Mouse (Mus musculus): Measurements from ENCODE around the gene Vps37d. TPM values are rescaled to one million over a fixed set of nuclear protein-coding genes. Genes with fewer than 3 reads are reported as not detected.
"Not testable (repeated sequence)": the region's sequence is repeated elsewhere in the genome, so short reads cannot be mapped to it uniquely, and the experiment has no call there.

Vps37d gene
- total RNA-seq, 2 experiments from 2014 or later: not detected

DNA sequence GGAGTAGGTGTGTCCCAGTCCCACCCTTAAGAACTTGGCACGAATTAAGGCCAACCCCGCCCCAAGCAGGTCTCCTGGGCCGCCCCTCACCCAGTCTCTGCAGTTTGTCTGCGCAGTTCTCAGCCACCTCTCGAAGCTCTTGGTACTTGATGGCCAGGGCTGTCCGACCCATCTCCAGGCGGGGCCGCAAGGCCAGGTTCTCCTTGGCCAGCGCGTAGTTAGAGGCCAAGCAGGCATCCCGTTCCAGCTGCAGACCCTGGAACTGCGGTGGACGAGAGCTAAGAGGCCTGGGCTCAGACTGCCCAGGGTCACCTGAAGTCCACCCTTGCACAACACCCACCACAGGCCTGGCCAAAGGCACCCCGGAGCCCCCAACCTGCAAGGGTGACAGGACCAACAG, 1.7 kb downstream of the Vps37d start:
- no peak for ATAC-seq (replicated peaks; ENCODE audit: poor library complexity)

DNA sequence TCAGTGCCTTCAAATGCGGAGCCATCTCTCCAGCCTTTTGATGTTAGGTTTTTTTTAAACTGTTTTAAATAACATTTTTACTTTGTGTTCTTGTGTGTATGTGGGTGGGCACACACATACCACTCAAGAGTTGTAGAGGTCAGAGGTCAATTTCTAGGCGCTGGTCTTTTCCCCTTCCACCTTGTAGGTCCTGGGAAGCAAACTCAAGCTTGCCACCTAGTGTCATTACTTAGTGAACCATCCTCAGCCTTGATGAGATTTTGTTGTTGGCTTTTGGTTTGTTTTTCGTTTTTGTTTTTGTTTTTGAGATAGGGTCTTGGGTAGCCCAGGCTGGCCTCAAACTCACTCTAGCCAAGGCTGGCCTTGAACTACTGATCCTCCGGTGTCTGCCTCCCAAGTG, 2.4 kb downstream of the Vps37d start:
- no peak for ATAC-seq (replicated peaks; ENCODE audit: poor library complexity)

DNA sequence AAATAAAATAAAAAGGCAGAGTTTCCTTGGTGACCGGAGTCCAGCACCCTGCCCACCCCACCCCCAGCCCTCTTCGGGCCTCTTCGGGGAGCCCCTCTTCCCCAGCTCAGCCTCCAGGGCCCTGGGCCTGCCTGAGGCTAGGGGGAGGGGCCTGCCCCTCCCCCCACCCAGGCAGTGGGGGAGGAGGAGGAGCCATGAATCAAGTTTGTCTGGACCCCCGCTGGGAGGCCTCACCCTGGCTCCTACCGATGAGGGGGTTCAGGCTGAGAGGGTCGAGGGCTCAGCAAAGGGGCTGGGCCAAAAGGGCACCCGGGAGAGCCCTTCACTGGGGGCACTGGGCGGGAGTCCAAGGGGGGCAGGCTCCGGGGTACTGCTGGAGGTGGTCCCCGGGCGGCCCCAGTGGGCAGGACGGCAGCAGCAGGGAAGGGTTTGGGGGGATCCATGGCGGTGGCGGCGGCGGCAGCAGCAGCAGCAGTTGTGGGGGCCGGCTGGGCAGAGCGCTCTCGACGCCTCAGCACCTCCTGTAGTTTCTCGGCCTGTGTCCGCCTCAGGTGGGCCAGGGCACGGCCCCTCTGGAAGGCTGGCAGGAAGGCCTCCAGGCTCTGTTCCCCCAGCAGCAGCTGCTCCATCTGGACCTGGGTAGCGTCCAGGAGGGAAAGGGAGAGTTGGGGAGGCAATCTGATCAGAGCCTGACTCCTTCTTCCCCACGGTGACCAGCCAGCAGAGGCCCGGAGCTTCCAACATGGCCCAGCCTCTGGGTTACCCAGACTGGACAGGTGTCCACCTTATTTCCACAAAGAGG, 4.5 kb downstream of the Vps37d start:
- ATAC-seq (replicated peaks; ENCODE audit: poor library complexity): no peak

DNA sequence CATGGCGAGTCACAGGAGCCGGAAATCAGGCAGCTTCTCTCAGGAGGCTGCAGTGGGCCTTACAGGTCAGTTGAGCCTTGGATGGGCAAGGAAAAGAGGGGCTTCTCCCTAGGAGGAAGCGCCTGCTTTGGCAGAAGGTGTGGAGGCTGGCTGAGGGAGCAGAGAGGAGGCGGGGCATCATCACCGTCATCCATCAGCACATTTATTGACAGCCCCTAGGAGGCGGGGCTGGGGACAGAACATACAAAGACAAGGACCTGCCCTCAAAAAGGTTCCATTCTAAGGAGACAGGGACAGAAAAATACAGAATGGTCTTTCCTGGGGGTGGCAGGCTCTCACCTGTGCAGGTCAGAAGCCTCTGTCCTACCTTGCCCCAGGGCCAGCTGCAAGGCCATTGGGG, 5.3 kb downstream of the Vps37d start:
- no peak for ATAC-seq (replicated peaks; ENCODE audit: poor library complexity)

DNA sequence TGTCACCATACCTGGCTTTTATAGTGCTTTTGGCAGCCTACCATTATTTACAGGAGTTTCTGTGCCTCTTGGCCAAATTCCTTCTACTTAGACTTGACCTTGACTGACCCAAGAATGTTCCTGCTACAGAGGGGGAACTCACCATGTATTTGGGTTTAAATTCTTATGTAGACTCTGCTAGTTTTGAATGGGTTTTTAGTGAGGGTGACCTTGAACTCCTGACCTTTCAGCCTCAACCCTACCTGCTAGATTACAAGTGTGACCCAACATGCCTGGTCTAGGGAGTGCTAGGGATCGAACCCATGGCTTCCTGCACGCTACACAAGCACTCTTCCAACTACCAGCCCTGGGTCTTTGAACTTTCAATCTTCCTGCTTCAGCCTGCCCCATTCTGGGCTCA, 6.0 kb downstream of the Vps37d start:
- no peak for ATAC-seq (replicated peaks; ENCODE audit: poor library complexity)

DNA sequence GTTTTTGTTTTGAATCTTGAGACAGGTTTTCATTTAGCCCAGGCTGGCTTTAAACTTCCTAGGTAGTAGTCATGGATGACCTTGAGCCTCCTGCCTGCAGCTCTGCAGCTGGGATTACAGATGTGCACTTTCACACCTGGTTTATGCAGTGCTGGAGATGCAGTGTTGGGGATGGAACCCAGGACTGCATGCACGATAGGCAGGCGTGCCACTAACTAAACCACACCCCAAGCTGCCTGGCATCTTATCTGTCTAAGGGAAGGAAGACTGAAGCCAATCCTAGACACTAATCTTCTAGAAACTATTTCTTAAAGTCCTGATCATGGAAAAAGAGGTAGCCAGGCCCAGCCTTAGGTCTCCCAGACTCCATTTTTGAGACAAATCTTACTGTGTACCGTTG, 7.6 kb downstream of the Vps37d start:
- peak; percentile 70 for ATAC-seq (replicated peaks; ENCODE audit: poor library complexity)

DNA sequence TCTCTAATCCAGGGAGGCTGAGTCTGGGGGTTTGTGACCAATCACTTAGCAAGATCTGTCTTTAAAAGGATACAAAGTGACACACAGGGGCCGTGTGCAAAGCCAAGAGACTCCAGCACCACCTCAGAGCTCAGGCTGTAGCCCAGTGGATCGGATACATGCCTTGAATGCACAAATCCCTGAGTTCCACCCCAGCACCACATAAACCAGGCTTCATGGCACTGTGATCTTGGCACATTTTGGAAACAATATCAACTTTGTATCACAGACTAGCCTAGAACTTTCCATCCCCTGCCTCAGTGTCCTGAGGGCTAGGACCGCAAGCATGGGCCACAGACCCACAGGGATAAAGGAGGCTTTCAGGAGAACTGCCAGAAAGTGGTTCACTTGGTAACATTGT, 12.1 kb downstream of the Vps37d start:
- ATAC-seq (replicated peaks; ENCODE audit: poor library complexity): no peak

DNA sequence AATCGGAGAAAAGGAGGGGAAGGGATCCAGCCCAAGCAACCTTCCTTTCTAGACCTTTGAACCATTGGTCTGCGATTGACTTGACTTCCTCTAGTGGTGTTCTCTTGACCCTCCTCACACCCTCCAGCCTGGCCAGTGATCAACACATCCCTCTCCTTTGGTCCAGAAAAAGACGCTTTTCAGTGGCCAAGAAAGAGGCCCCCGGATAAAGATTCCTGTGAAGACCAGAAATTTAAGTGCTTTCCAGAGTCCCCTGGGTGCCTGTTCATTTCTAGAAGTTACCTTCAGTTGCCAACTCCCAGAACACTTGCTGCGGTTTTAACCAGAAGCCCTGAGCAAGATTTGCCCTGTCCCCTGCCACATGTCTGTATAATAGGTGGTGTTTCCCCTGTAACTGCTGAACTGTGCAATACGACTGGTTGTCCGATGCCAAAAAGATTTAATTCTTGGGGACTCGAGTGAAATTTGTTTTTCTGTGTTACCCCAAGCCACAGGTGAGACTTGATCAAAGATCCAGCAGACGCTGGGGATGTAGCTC, 13.1 kb downstream of the Vps37d start, which contains the start of gene Bud23:
Gene Bud23, minus strand, starts transcription at position 51 of the 538 bp plus-strand sequence.
- not testable (repeated sequence) for ATAC-seq (replicated peaks; ENCODE audit: poor library complexity)

DNA sequence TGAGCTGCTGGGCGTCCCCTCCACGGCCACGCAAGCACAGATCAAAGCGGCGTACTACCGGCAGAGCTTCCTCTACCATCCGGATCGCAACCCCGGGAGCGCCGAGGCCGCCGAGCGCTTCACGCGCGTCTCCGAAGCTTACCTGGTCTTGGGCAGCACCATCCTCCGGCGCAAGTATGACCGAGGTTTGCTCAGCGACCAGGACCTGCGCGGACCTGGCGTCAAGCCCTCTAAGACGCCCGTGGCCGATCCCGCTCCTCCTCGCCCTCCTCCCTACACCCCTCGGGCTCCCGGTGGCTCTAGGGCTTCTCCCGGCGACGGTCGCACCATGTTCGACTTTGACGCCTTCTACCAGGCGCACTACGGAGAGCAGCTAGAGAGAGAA, 13.7 kb downstream of the Vps37d start:
- peak; percentile 53 for ATAC-seq (replicated peaks; ENCODE audit: poor library complexity)

DNA sequence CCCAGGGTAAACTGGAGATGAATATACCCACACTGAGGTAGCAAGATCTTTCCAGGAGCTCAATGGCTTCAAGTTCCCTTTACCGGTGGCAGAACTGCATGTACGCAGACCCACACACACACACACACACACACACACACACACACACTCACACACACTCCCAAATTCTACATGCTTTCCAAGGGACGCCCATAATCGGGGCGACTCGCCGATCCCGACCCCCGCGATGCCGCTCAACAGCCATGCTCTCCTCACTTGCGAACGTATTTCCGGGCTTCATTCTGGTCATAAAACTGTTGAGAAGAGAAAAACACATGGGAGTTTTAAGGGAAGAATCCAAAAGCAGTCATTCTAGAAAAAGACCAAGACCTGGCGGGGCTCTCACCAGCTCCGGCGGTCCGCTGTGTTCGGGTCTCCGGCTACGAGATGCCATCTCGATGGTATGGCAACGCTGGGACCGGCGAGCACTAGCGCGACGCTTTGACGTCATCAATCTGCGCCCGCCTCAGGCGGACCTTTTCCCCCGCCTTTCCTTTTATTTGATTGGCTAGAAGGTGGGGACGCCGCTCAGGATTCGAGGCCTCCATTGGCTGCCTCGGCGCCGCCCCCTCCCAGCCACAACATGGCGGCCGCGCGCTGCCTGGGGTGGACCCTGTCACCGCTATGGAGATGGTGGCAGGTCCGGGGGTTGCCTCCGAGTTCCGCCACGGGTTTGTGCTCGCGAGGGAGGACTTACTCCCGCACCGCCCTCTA, 14.3 kb downstream of the Vps37d start, which contains the start of gene Dnajc30:
Gene Dnajc30, plus strand, starts transcription at position 574 of the 753 bp plus-strand sequence.
- peak; percentile 98 for ATAC-seq (replicated peaks; ENCODE audit: poor library complexity)

DNA sequence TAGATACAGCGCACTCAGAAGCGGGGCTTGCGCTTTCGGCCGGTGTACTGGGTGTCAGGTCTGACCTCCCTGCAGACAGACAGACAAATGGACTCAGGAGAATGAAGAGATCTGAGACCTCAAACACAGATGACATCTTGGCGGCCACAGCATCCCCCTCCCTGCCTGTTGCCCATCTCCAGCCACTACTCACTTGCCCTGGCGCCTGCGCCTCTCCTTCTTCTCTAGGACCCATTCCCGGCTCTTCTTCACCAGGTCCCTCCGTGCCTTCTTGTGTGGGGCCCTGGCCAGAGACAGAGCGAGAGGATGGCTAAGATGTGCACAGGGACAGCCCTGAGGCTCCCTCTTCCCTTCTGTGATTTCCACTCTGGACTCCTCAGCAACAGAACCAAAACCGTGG, 24.7 kb downstream of the Vps37d start:
- ATAC-seq (replicated peaks; ENCODE audit: poor library complexity): no peak

DNA sequence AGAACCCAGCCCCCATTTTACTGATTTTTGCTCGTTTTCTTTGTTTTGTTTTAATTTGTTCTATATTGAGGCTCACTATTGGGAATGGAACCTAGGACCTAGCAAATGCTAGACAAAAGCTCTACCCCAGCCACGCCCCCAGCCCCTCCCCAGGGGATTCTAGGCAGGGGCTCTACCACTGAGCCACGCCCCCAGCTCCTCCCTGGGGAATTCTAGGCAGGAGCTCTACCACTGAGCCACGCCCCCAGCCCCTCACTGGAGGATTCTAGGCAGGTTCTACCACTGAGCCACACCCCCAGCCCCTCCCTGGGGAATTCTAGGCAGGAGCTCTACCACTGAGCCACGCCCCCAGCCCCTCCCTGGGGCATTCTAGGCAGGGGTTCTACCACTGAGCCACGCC, 28.8 kb downstream of the Vps37d start:
- not testable (repeated sequence) for ATAC-seq (replicated peaks; ENCODE audit: poor library complexity)

DNA sequence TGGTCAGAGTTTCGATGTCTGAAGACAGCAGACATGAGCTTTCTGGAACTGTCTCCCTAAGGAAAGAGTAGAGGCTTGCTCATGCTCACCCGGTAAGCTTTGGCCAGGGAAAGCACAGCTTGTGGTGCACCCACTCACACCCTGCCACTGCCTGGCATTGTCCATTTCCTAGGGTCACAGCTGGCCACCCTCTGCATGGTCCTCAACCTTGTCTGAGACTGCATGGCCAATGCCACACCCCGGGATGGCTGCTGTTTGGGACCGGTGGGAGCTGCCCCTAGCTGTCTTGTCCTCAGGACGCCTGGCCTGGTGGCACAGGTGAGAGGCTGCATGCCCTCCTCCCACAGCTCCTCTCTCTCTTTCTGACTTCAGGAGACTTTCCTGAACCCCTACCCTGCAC, 29.5 kb downstream of the Vps37d start:
- ATAC-seq (replicated peaks; ENCODE audit: poor library complexity): no peak

DNA sequence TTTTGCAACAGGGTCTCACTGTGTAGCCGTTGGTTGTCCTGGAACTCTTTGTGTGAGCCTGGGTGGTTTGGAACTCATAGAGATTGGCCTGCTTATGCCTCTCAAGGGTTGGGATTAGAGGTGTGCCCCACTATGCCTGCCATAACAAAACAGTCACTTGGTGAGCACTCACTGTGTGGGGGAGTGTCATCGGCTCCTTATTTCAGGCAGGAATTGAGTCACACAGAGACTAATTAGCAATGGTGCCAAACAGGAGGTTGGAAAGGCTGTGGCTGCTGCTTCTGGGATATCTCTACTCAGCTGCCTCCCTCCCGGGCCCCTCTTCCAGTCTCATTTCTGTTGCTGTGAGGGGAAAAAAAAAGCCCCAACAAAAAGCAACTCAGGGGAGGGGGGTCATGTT, 33.5 kb downstream of the Vps37d start:
- no peak for ATAC-seq (replicated peaks; ENCODE audit: poor library complexity)

DNA sequence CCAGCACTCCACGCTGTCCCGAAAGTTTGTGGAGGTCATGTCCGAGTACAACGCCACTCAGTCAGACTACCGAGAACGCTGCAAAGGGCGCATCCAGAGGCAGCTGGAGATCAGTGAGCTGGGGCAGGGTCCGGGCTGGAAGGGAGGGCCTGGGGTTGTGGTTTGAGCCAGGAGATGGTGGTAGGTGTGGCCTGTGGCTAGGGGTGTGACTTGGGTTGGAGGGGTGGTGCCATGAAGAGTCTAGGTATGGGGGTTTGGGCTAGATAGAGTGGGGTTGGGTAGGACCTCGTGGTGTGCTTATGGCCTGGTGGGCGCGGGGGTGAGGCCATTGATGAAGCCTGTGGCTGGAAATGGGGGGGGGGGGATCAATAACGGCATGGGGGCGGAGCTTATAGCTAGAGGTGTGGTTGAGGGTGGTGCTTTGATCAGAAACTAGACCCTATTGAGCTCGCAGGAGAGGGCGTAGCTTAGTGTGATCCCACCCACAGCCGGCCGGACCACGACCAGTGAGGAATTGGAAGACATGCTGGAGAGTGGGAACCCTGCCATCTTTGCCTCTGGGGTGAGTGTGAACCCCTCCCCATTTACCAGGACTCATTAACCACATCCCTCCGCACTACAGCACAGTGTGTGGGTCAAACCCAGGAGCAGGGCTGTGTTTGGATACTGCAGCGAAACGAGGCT, 35.8 kb downstream of the Vps37d start:
- no peak for ATAC-seq (replicated peaks; ENCODE audit: poor library complexity)

DNA sequence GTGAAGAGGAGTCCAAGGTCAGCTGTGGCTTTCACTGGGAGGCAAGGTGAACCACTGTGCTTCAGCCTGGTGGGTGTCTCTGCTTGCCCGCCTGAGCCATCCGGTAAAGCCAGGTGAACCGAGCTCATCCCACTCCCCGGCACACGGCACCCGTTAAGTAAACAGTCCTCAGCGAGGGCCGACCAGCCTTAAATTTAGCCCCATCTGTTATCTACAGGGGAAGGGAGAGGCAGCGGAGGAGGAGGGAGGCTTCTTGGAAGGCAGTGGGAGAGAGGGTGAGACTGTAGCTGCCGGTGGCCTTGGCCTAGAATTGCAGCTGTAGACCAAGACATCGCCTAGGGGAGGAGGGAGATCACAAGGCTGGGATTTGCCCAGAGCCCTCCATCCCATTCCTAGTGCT, 37.3 kb downstream of the Vps37d start:
- ATAC-seq (replicated peaks; ENCODE audit: poor library complexity): no peak

DNA sequence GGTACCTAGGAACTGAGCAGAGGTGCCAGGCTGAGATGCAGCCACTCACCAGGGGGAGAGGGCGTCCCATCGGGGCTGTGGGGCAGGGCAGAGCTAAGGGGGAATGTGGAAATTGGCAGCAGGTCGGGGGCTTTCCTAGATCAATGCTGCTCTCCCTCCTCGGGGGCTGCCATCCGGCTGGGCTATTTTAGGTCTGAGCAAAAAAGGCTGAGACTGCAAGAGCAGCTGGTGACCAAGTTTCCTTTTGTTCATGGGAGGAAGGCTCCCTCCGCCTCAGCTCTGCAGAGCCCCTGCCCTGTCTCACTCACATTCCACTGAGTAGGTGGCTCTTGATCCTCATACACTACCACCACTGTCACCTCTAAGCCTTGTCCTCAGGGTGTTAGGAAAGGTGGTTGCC, 38.0 kb downstream of the Vps37d start:
- no peak for ATAC-seq (replicated peaks; ENCODE audit: poor library complexity)

DNA sequence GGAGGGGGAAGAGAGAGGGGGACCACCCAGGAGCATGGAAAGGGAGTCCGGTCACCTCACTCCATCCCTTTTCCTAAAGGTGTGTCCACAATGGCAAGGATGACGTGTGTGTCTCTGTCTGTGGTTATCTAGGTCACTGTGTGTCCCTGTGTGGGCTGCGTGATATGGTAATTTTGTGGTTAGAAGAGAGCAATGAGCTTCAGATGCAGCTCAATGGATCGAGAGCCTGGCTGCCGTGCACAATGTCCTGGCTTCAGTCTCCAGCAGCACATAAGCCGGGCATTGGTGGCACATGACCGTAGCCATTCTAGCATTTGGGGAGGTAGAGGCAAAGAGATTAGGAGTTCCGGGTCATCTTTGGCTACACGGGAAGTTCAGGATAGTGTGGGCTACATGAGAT, 38.5 kb downstream of the Vps37d start:
- ATAC-seq (replicated peaks; ENCODE audit: poor library complexity): peak; percentile 43

DNA sequence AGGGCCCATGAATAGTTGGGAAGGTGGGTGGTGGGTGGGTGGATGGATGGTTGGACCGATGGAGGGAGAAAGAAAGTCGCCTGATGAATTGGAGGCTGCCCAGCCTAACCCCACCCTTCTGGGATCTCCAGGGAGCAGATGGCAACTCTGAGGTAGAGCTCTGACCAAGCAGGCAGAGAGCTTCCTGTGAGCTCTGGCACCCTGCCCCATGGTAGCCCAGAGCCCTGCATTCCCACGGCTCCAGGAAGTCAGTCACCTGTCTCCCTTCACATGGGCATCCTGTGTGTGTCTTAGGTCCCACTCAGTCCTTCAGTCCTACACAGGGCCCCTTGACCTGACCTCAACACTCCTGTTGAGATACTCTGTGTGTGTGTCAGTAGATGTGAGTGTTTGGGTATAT, 40.1 kb downstream of the Vps37d start:
- ATAC-seq (replicated peaks; ENCODE audit: poor library complexity): no peak

DNA sequence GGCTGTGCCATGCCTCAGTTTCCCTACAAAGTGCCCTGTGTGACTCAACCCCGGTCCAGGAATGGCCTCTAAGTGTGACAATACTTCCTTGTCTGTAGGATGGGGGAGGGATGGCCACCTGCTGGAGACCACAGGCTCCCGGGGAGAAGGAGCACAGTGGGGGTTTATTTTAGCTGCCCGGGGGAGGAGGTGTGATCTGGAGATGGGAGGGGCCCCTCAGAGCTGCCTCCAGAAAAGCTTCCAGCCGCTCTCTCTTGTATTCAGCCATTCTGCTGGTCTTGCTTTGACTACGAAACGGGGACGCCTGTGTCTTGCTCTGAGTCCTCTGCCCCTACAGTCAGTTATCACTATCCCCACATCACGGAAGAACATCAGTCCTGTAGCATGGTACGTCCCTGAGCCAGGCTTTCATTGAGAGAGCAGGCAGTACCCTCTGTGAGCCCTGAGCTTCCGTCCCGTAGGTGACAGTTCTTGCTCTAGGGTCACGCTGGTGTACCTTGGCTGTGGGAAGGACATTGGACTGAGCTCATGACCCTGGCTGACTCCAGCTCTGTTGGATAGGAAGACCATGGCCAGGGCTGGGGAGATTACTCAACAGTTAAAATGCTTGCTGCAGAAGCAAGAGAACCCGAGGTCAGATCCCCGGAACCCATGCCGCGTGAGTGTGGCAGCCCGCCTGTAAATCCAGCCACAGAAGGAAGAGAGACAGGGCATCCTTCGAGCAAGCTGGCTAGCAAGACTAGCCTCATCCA, 42.3 kb downstream of the Vps37d start:
- no peak for ATAC-seq (replicated peaks; ENCODE audit: poor library complexity)

DNA sequence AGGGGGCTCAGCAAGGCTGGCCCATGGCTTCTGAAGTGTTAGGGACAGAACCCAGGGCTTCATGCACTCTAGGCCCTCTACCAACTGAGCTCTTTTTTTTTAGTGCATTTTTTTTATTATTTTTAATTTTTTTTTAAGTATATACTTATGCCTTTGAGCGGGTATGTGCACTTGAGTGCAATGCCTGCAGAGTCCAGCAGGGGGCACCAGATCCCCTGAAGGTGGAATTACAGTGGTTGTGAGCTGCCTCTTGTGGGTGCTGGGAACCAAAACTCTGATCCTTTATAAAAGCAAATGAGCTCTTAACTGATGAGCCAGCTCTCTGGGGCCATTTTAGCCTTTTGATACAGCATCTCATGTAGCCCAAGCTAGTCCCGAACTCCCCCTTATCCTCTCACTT, 43.5 kb downstream of the Vps37d start:
- ATAC-seq (replicated peaks; ENCODE audit: poor library complexity): no peak
